Mouse (Mus musculus) limb, embryonic 11.5 days (tissue): Measurements from ENCODE around the gene Nmrk1. TPM values are rescaled to one million over a fixed set of nuclear protein-coding genes. Genes with fewer than 3 reads are reported as not detected.
"Not testable (repeated sequence)": the region's sequence is repeated elsewhere in the genome, so short reads cannot be mapped to it uniquely, and the experiment has no call there.

Experiments
- ATAC-seq: fragments of 200-750 bp; cut with Nextera tagmentation; 2 replicates; pipeline ENCODE4 v1.8.0; 2017; ENCODE audit warnings: low read depth; ENCODE audit not compliant: insufficient number of reproducible peaks, low FRiP score, low TSS enrichment
- DNase-seq: peaks from one replicate; pipeline ENCODE4 v3.0.0-alpha.2; 2015; ENCODE audit warnings: low spot score
- H3K27ac ChIP-seq: fragments of 300-500 bp; sonication (generic); replicated peaks from 2 replicates; pipeline ENCODE4 v1.5.1; 2014; ENCODE audit warnings: low read depth, mild to moderate bottlenecking, low read length
- H3K27me3 ChIP-seq: fragments of 300-500 bp; sonication (generic); 2 replicates; pipeline ENCODE4 v1.6.1; 2014; ENCODE audit warnings: mild to moderate bottlenecking, low read length, mixed read lengths; ENCODE audit not compliant: control insufficient read depth, insufficient read depth
- H3K36me3 ChIP-seq: fragments of 300-500 bp; sonication (generic); 2 replicates; pipeline ENCODE4 v1.6.1; 2014; ENCODE audit warnings: mild to moderate bottlenecking, low read length, moderate library complexity, mixed read lengths; ENCODE audit not compliant: control insufficient read depth, insufficient read depth
- H3K4me1 ChIP-seq: fragments of 300-500 bp; sonication (generic); 2 replicates; pipeline ENCODE4 v1.6.1; 2014; ENCODE audit warnings: low read length, mixed read lengths; ENCODE audit not compliant: control insufficient read depth, insufficient read depth
- H3K4me2 ChIP-seq: fragments of 300-500 bp; sonication (generic); 2 replicates; pipeline ENCODE4 v1.6.1; 2014; ENCODE audit warnings: low read depth, mild to moderate bottlenecking, moderate library complexity; ENCODE audit not compliant: severe bottlenecking
- H3K4me3 ChIP-seq: fragments of 300-500 bp; sonication (generic); 2 replicates; pipeline ENCODE4 v1.5.1; 2014; ENCODE audit warnings: low read depth, low read length
- H3K9ac ChIP-seq: fragments of 300-500 bp; sonication (generic); 2 replicates; pipeline ENCODE4 v1.6.1; 2014; ENCODE audit warnings: mild to moderate bottlenecking, low read length
- H3K9me3 ChIP-seq: fragments of 300-500 bp; sonication (generic); 2 replicates; pipeline ENCODE4 v1.6.1; 2016; ENCODE audit warnings: low read length; ENCODE audit not compliant: control insufficient read depth
- WGBS: fragments of 180-500 bp; shearing (Covaris S2); extraction: QIAGEN DNeasy Blood & Tissue Kit; methylation state at CpG from one replicate; pipeline ENCODE4 v1.1.7; 2014; 5-methylcytosine and 5-hydroxymethylcytosine counted together
- polyA plus RNA-seq: library from polyadenylated mRNA; unstranded; fragments of >200 nt; fragmentation: Nextera tagmentation; extraction: Ambion mirVana; gene quantifications from 2 replicates; pipeline ENCODE4 v1.2.1, GENCODE M21; 2014

The Nmrk1 gene
- polyA plus RNA-seq: 8.5 and 8.8 TPM in 2 replicates

GRCm38 (mm10) chr19:18631644-18632219 lies at the start of gene Nmrk1, which contains the start of gene Ostf1:
Nmrk1 (plus strand) TSS chr19:18631950.
Ostf1 (minus strand) TSS chr19:18631823.
- no peaks in the 10 kb centered on the region for H3K36me3 ChIP-seq
- H3K27ac ChIP-seq: no peak within 1 kb of the TSS
- H3K27me3 ChIP-seq: no peaks in the 10 kb centered on the region
- peak within 1 kb of the TSS; percentile 54 for H3K9ac ChIP-seq
- peak; percentile 96 for ATAC-seq
- H3K4me3 ChIP-seq: peak within 1 kb of the TSS; percentile 74
- peak within 1 kb of the TSS; percentile 82 for H3K4me2 ChIP-seq
- H3K4me1 ChIP-seq: no peaks in the 10 kb centered on the region
- under 1% methylated on average over 47 of the region's 51 CpGs for WGBS
- no peaks in the 10 kb centered on the region for H3K9me3 ChIP-seq
- peak; percentile 97 for DNase-seq

- Histone ChIP-seq H3K9ac (no peak overlapping the region), H3K27ac (no peak overlapping the region), H3K9me3 (no peaks in the 10 kb centered on the region), H3K4me2 (no peak overlapping the region), H3K4me3 (no peak overlapping the region), H3K4me1 (peaks cover 9% of the 10 kb centered on the region), H3K36me3 (no peaks in the 10 kb centered on the region), H3K27me3 (no peaks in the 10 kb centered on the region)
- WGBS: 93% methylated on average over 9 of the region's 9 CpGs
- DNase-seq (no peak), ATAC-seq (no peak)
Observed at GRCm38 (mm10) chr19:18582226-18582625, 49.5 kb upstream of the Nmrk1 start.

- H3K4me2 ChIP-seq: no peak overlapping the region
- H3K4me1 ChIP-seq: peaks cover 9% of the 10 kb centered on the region
- 84% methylated on average over 6 of the region's 6 CpGs for WGBS
- no peak overlapping the region for H3K27ac ChIP-seq
- no peaks in the 10 kb centered on the region for H3K36me3 ChIP-seq
- DNase-seq: no peak
- H3K9ac ChIP-seq: no peak overlapping the region
- H3K4me3 ChIP-seq: no peak overlapping the region
- no peak for ATAC-seq
- no peaks in the 10 kb centered on the region for H3K9me3 ChIP-seq
- H3K27me3 ChIP-seq: no peaks in the 10 kb centered on the region
Observed at GRCm38 (mm10) chr19:18582887-18583286, 48.9 kb upstream of the Nmrk1 start.

GRCm38 (mm10) chr19:18583706-18584105 lies 48.0 kb upstream of the Nmrk1 start:
- DNase-seq: no peak
- no peaks in the 10 kb centered on the region for H3K27me3 ChIP-seq
- H3K9me3 ChIP-seq: no peaks in the 10 kb centered on the region
- H3K36me3 ChIP-seq: no peaks in the 10 kb centered on the region
- H3K4me1 ChIP-seq: peaks cover under 1% of the 10 kb centered on the region
- WGBS: 92% methylated on average over 4 of the region's 4 CpGs
- no peak overlapping the region for H3K4me2 ChIP-seq
- no peak overlapping the region for H3K9ac ChIP-seq
- no peak overlapping the region for H3K4me3 ChIP-seq
- no peak for ATAC-seq
- H3K27ac ChIP-seq: no peak overlapping the region

- Histone ChIP-seq H3K27ac (no peak overlapping the region), H3K4me3 (no peak overlapping the region), H3K9me3 (no peaks in the 10 kb centered on the region), H3K27me3 (no peaks in the 10 kb centered on the region), H3K4me1 (no peaks in the 10 kb centered on the region), H3K36me3 (no peaks in the 10 kb centered on the region), H3K4me2 (no peak overlapping the region), H3K9ac (no peak overlapping the region)
- DNase-seq (no peak), ATAC-seq (no peak)
- 94% methylated on average over 7 of the region's 7 CpGs for whole genome bisulfite sequencing
Observed at GRCm38 (mm10) chr19:18584621-18585020, 47.1 kb upstream of the Nmrk1 start.

GRCm38 (mm10) chr19:18587118-18587517 lies 44.6 kb upstream of the Nmrk1 start:
- Histone ChIP-seq H3K9me3 (no peaks in the 10 kb centered on the region), H3K27ac (no peak overlapping the region), H3K27me3 (no peaks in the 10 kb centered on the region), H3K4me1 (0 out of 2 replicates have a peak, but pooled peaks cover 2% of the 10 kb centered on the region), H3K36me3 (no peaks in the 10 kb centered on the region), H3K4me3 (no peak overlapping the region), H3K4me2 (no peak overlapping the region), H3K9ac (no peak overlapping the region)
- no peak for ATAC-seq
- no peak for DNase-seq
- 84% methylated on average over 9 of the region's 9 CpGs for WGBS

- Histone ChIP-seq H3K4me1 (0 out of 2 replicates have a peak, but pooled peaks cover 2% of the 10 kb centered on the region), H3K9ac (no peak overlapping the region), H3K4me2 (no peak overlapping the region), H3K27ac (no peak overlapping the region), H3K27me3 (no peaks in the 10 kb centered on the region), H3K4me3 (no peak overlapping the region), H3K9me3 (no peaks in the 10 kb centered on the region), H3K36me3 (no peaks in the 10 kb centered on the region)
- 91% methylated on average over 1 of the region's 1 CpGs for WGBS
- ATAC-seq (no peak), DNase-seq (no peak)
Observed at GRCm38 (mm10) chr19:18588243-18588642, 43.5 kb upstream of the Nmrk1 start.

- H3K4me1 ChIP-seq, H3K9ac ChIP-seq, DNase-seq, H3K9me3 ChIP-seq, H3K36me3 ChIP-seq, H3K27me3 ChIP-seq, H3K4me2 ChIP-seq, ATAC-seq, H3K27ac ChIP-seq, H3K4me3 ChIP-seq: not testable (repeated sequence)
- 96% methylated on average over 10 of the region's 10 CpGs for WGBS
Observed at GRCm38 (mm10) chr19:18588801-18589200, 42.9 kb upstream of the Nmrk1 start.

GRCm38 (mm10) chr19:18589276-18589675 lies 42.5 kb upstream of the Nmrk1 start:
- no peaks in the 10 kb centered on the region for H3K9me3 ChIP-seq
- no peak overlapping the region for H3K27ac ChIP-seq
- H3K4me3 ChIP-seq: no peak overlapping the region
- 87% methylated on average over 8 of the region's 8 CpGs for WGBS
- no peak for DNase-seq
- no peak overlapping the region for H3K9ac ChIP-seq
- no peak for ATAC-seq
- H3K36me3 ChIP-seq: no peaks in the 10 kb centered on the region
- H3K27me3 ChIP-seq: no peaks in the 10 kb centered on the region
- H3K4me2 ChIP-seq: no peak overlapping the region
- H3K4me1 ChIP-seq: 0 out of 2 replicates have a peak, but pooled peaks cover 2% of the 10 kb centered on the region
